Mouse (Mus musculus) urinary bladder, postnatal 4 days (tissue): ENCODE data around the gene Plac1.
A peak's percentile ranks its signal among the peaks of the same experiment; 100 is the strongest.

Experiments used
- DNase-seq, 2 experiments: peaks; one replicate each; pipeline ENCODE4 v3.0.0; 2021 to 2022; ENCODE audit warnings: low spot score in 2 of 2

Plac1 gene

GRCm38 (mm10) chrX:53107127-53107526, 132.8 kb downstream of the Plac1 start:
- no peak for DNase-seq

- DNase-seq: no peak
Measured at GRCm38 (mm10) chrX:53101165-53101564, 138.7 kb downstream of the Plac1 start.

- no peak for DNase-seq
Measured at GRCm38 (mm10) chrX:53099951-53100350, 140.0 kb downstream of the Plac1 start.

GRCm38 (mm10) chrX:53099266-53099665, 140.6 kb downstream of the Plac1 start:
- no peak for DNase-seq

GRCm38 (mm10) chrX:53098293-53098692, 141.6 kb downstream of the Plac1 start:
- DNase-seq: no peak

DNA sequence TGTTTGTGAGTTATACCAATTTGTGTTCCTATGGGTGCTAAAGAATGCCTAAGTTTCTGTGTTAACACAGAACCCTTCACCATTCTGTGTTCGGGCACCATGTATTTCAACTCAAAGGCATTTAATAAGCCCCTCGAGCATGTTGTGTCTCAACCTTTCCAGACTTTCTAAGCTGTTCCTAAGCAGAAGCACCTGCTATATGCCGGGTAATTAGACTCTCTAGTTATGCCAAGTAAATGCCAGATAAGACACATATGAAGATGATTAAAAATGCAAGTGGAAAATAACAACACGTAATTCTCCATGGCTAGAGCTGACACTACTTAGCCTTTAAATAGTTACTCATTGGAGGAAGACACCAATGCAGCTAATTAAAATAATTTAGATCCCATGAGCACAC, 142.1 kb downstream of the Plac1 start:
- DNase-seq: no peak

GRCm38 (mm10) chrX:53093381-53093780, 146.5 kb downstream of the Plac1 start:
- no peak for DNase-seq

GRCm38 (mm10) chrX:53088663-53089292, 151.1 kb downstream of the Plac1 start:
- no peak for DNase-seq

- DNase-seq: no peak
Measured at GRCm38 (mm10) chrX:53087202-53087601, 152.7 kb downstream of the Plac1 start.

- no peak for DNase-seq
Measured at GRCm38 (mm10) chrX:53085559-53085958, 154.4 kb downstream of the Plac1 start.

DNA sequence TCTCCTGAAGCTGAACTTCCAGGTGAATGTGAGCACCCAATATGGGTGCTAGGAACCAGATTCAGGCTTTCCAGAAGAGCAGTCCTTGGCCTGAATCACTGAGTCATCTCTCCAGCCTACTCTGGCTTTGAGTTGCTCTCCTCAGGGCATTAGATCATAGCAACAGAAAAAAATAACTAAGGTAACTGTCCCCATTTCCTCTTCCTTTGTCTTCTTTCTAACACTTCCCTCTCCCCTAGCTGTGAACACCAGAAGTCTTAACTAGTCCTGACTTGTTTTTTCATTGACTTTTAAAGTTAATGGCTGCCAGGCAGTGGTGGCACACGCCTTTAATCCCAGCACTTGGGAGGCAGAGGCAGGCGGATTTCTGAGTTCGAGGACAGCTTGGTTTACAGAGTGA, 175.5 kb downstream of the Plac1 start:
- no peak for DNase-seq

DNA sequence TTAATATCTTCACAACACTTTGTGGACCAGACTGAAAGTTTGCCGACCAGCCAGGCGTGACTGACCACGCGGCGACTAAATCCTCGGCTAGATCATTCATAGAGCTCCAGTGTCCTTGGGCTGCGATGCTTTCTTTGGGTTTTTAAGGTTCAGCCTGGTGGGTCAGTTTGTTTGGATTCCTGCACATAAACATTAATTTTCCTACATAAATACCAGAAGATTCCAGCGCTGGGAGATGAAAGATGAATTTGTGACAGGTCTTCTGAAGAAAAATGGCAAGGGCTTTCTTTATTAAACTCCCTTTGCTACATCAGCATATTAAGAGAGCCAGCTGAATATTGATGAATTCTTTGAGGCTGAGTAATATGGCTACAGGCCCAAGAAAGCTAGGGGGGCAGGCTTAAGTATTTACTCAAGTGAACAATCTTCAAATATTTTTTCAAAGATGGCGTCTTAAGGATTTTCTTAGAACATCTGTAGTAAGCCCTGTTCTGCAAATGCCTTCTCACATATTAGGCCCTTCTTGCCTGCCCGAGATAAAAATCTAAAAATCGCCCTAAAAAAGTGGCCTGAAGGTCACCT, 180.4 kb downstream of the Plac1 start:
- no peak for DNase-seq

DNA sequence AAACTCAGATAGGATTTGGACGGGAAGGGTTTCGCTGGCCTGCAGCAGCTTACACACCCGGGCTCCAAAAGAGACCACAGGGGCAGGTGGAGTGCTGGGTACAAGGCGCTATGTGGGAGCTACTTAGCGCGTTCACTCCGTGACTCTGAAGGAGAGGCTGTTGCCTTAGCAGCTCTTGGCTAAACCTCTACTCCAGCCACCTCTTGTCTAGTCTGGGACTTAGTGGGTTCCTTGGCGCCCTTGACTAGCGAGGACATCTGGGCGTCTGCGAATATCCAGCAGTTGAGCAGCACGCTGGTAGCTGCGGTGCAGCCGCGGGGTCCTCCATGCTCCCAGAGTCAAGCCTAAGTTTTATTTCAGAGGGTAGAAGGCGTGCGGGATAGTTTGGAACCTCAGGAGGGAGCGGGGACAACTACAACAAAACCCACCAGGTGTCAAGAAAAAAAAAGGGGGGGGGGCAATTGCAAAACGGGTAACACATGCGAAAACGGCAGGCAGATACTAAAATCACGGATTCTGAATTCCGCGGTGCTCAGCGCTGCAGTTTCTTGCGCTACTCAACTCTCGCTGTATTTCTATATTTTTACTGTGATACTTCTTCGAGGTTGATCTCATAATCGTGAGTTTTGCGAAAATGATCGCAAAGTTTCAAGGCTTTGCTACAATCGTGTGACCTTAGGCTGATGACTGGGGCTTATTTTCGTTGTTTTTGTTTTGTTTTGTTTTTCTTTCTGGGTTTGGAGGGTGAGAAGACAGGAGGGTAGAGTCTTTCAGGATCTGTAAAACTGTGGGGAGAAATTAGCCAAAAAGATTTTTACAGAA, 181.2 kb downstream of the Plac1 start:
- no peak for DNase-seq

DNA sequence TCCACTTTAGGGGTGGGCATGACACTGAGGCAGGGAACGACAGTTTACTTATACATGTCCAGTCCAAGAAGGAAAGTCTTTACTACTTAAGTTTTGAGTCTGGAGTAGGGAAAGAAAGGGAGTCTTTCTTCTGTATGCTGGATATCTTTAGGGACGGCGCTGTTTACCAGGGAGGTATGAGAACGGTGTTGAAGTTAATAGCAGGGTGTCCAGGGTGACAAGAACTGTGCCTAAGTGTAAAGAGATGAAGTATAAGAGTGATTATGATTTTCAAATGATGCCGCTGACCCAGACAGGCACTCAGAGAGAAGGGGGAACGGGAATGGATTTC, 182.2 kb downstream of the Plac1 start:
- DNase-seq: no peak

DNA sequence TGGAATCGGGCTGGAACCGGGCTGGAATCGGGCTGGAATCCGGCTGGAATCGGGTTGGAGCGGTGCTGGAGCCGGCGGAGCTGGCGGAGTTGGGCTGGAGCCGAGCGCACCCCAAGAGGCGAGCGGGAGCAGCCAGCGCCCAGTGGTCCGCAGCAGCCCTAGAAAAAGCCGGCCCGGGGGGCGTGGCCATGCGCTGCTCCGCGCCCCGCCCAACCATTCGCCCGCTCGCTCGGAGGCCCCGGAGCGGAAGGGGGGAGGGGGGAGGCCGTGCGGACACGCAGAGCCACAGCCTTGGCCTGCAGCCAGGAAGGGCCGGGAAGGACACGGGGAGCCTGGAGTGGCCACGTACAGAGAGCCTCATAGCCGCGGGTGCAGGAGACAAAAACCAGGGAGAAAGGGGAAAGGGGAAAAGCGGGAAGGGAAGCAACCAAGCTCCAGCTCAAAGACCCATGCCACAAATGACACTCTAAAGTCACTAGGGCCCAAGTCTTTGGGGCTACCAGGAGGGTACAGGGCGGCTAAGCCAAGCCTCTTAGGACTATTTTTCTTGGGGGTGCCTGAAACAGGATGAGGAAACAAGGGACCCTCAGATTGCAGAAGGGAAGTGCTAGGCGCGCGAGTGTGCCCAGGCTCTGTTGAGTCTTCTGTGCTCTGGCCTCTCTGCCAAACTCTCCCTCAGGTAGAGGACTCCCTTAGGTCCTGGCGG, 182.7 kb downstream of the Plac1 start:
- peak; percentile 91 to 92 for DNase-seq

DNA sequence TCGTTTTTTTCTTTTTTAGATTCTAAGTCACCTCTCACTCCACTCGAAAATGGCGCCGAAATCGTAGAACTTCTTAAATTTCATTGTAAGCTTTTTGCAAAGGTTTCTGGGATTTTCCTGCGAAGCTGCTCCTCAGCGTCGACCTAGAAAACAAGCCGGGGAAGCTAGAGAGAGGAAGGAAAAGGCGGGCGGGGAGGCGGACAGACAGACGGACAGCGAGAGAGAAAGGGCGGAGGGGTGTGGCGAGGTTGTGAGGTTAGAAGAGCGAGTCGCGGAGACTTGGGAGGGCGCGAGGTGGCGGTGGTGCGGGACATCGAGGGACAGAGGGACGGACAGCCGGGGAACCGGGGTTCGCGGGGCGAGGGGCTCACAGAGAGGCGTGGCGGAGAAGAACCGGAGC, 183.3 kb downstream of the Plac1 start:
- DNase-seq: peak in 1 of 2 experiments; percentile 65

DNA sequence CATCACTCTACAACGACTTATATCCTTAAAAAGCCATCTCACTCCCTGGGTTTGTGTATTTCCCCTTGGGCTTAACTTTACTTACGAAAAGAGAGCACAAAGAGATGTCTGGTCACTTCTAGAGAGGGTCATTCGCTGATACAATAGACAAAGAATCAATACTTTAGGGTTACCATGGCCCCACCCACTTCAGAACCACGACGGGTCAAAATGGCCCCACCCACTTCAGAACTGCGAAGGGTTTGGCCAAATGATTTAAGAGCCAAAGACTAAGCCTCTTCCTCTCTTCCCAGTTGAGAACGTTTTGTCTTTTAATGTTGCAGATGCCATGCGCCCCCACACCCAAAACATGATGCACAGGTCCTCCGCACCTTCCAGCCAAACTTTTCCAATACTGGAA, 184.1 kb downstream of the Plac1 start:
- no peak for DNase-seq

GRCm38 (mm10) chrX:53053885-53054284, 186.0 kb downstream of the Plac1 start:
- no peak for DNase-seq

DNA sequence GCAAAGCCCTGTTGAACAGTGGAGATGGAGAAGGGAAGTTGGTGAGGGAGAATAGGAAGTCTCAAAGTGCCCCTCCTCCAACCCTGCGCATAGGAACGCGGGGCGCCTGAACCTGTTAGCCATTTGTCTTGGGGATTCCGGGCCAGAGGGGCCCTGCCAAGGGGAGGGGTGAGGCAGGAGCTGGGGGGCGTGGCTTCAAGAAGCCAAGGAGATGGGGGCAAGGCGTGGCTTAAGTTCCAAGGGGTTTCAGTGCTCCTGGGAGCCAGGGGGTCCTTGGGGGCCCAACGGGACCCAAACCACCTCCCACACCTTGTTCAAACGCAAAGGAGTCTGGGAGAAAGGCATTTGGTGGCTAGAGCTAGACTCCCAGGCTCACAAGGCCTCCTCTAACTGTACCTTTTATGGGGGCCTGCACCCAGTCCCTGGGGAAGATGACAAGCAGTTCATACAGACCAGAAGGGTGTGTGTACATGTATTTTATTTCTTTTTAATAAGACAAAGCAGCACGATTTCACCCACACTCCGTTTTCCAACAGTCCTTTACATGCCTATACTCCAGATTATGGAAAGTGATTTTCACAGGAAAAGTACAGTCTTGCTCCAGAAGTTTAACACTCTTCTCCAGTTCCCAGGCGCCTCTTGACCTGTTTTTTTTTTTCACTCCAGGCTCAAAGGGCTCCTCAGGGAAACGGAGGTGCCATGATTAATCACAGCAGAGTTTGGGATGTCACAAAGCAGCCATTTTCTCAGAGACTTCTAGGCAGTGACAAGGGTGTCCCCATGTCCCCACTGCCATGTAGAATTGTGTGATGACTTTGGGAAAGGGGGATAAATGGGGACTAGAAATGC, 187.0 kb downstream of the Plac1 start:
- DNase-seq: peak; percentile 69 to 71

DNA sequence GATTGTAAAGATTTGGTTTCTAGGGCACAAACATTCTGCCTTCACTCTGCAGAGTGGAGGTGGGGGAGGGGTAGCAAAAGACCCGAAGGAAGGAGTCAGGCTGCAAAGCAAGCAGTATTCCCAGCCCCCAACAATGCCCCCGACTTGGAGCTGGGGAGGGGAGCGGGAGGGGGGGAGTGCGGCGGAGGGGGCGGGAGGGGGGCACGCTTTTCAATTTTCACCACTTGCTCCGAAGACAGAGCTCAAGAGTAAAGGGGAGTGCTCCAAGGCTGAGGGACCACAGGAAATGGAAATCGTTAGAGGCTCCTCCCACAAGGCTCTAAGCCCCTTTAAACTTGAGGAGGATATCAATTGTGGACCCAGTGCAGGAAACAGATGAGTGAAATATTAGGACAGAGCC, 189.6 kb downstream of the Plac1 start:
- no peak for DNase-seq

- DNase-seq: no peak
Measured at GRCm38 (mm10) chrX:53049196-53049595, 190.7 kb downstream of the Plac1 start.

DNA sequence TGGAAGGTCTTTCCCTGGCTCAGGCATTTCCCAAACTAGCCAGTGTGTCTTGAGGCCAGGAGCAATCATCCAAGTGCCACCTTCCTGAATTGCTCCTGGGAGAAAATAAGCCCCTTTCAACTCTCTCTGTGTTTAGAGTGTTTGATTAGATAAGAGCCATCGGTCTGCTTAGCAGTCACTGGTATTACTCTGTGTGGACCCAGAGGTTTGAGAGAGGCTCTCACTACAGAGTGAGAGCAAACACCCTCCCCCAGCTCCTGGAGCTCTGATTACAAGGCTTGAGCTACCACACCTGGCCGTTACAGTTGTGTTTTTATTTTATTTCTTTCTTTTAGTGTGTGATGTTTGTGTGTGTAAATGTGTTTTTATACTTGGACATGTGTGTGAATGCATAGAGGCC, 193.0 kb downstream of the Plac1 start:
- no peak for DNase-seq
